Mouse (Mus musculus) small intestine, adult 2 months (tissue): ENCODE measurements around the gene Cbln1.

Experiments
- CTCF ChIP-seq: fragments of 200-500 bp; IDR thresholded peaks from 2 replicates; pipeline ENCODE4 v1.5.1; 2012; ENCODE audit warnings: low read depth, mild to moderate bottlenecking, control low read depth, inconsistent platforms, low read length, moderate library complexity, mixed read lengths; ENCODE audit not compliant: insufficient replicate concordance, insufficient read length; ENCODE audit errors: extremely low read depth
- POLR2A ChIP-seq: fragments of 200-500 bp; IDR thresholded peaks from 2 replicates; pipeline ENCODE4 v1.6.1; 2012; ENCODE audit warnings: low read depth, mild to moderate bottlenecking, control low read depth, inconsistent platforms, low read length, moderate library complexity

DNA sequence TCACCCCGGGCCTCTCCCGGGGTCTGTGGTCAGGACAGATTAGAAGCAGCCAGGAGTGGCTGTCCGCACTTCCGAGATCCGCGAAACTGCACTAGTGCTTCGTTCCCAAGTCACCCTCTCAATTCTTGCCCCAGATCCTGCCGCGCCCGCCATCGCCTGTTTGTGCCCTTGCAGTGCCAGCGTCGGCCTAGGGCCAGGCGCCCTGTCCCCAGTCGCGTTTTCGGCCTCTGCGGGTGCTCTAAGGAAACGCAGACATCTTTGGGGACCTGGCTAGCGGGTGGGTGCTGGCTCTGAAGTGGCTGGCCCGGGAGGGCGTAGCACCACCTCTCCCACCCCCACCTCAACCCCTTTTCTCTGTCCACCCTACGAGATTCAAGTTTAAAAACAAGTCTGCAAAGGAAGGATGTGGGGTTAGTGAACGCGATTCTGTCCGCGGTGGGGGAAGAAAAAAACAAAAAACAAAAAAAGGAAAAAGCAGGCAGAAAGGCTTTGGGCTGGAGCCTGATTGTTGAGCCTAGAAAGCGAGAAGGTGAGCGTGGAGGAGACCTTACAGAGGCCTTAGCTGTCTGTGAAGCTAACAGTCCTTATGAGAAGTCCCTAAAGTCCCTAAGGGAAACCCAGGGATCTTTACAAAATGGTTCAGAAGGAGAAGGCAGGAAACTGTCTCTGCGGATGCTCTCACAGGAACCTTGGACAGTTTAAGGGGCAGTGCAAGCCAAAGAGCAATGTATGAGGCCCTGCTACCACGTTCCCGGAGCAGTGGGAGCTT is 1.4 kb downstream of the Cbln1 start:
- no peak for TF ChIP-seq CTCF
- TF ChIP-seq POLR2A: no peak
